Mouse (Mus musculus): Measurements from ENCODE around the gene Nup62.
A peak's percentile ranks its signal among the peaks of the same experiment; 100 is the strongest.

Nup62 gene

DNA sequence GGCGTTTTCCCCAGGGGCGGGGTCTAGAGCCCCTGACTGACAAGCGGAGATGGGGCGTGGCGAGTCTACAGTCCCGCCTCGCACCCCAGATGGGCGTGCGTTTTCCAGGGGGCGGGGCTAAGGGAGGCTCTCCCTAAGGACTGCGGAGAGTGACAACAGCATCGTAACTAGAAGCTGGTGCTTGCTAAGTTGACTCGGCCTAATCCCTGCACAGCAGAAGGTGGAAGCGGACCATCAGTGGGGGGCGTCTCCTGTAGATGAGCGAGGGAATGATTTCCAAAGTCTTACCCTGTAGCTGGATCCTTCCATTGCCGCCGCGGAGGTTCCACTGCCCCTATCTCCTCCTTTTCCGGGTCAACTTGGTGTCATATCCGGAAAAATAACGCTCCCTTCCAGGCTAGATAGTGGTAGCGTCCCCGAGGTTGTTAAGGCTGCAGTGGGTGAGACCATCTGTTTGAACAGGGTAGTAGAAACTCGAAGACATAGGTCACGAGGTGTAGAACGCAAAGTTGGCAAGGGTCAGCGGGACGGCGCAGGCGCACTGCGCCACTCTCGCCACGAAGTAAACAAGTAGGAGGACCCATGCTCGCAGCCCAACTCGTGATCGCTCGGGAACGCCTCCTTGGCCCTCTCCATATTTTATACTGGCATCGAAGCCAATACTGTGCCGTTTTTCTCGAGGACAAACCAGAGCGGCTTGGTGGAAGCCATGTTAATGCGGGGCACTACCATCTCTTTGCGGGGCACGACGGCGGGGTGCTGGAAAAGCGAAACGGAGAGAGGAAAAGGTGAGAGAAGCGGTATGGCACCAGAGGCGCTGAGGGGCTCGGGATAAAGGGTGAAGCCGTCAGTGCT, 32.9 kb downstream of the Nup62 start, which contains the start of the genes Akt1s1 and Tbc1d17:
Akt1s1 (plus strand) TSS at position 431 of the 855 bp plus-strand sequence.
Tbc1d17 (minus strand) TSS at position 519 of the 855 bp plus-strand sequence.
- peak; percentile 90 for DNase-seq (ENCODE audit: low read depth, low spot score)

GRCm38 (mm10) chr7:44849416-44850111, 33.7 kb downstream of the Nup62 start:
- DNase-seq (ENCODE audit: low read depth, low spot score), result peak; percentile 79

DNA sequence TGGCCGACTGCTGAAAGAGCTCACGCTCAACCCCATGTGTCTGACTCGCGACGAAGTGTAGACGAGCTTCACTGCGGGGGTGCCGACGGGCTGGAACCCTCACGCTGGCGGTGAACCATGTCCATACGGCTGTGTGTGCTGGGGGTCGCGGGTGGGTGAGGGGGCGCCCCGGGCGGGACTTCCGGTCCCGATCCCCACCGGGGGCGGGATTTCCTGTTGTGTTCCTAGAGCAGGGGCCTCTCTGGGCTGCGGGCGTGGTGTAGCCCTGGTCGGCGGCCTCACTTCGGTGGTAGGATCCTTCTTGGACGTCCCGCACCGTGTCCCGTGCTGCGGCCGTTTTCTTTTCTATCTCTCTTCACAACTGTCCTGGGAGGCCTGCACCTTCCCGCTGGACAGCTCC, 34.3 kb downstream of the Nup62 start:
- DNase-seq (ENCODE audit: low read depth, low spot score), result peak; percentile 50

DNA sequence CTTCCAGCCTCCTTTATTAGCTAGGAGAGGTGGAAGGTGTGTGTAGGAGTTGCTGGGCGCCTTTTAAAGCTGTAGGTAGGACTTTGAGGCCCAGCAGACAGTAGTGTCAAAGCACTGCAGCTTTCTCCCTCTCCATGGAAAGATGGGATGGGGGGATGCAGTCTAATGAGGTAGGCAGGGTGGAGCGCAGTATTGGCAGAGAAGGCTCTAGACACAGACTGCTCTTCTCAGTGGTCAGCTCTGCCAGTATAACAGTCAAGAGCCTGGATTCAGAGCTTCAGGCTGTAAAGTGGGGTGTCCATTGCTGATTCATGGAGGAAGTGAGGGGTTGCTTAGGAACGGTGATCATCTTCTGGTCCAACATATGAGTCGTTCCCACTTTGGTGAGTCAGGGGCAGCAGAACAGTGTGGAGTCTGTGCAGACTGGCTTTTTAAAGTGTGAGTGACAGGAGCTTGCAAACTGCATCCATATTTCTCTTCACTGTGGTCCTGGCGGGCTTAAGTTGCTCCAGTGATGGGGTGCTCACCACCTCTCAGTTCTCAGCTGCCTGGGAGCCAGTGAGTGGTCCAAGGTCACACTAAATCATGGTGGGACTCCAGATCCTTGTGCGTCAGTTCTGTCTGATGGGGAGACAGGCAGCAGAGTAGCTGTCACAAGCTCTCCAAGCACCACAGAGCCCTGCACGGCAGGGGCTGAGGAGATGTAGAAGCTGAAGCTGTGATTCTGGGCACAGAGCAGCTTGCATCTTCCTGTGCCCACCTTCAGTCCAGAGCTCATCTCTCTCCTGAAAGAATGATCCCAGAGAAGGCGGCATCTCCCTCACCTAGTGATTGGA, 35.1 kb downstream of the Nup62 start:
- no peak for DNase-seq (ENCODE audit: low read depth, low spot score)

DNA sequence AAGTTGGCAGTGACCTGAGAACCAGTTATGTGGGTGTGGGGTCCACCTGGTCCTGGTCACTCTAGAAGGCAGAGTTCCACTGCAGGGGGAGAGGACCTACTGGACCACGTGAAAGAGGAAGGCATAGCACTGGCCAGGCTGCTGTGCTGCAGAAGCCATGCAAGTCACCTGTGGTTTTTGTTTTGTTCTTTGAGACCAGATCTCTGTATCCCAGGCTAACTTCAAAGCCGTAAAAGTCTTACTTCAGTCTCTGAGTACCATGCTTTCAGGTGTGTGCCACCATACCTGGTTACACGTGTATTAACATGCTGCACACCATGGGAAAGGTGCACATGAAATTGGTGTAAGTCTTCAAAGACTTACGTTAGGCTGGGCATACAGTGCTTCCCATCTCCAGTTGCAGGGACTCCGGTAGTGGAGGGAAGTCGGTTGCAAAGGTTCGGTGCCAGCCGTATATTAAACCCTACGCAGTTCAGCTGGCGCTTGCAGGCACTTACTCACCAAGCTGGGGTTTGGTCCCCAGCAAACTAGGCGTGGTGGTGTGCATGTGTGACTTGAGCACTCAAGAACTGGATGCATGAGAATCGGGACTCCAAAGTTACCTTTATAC, 35.8 kb downstream of the Nup62 start:
- DNase-seq (ENCODE audit: low read depth, low spot score), result no peak

DNA sequence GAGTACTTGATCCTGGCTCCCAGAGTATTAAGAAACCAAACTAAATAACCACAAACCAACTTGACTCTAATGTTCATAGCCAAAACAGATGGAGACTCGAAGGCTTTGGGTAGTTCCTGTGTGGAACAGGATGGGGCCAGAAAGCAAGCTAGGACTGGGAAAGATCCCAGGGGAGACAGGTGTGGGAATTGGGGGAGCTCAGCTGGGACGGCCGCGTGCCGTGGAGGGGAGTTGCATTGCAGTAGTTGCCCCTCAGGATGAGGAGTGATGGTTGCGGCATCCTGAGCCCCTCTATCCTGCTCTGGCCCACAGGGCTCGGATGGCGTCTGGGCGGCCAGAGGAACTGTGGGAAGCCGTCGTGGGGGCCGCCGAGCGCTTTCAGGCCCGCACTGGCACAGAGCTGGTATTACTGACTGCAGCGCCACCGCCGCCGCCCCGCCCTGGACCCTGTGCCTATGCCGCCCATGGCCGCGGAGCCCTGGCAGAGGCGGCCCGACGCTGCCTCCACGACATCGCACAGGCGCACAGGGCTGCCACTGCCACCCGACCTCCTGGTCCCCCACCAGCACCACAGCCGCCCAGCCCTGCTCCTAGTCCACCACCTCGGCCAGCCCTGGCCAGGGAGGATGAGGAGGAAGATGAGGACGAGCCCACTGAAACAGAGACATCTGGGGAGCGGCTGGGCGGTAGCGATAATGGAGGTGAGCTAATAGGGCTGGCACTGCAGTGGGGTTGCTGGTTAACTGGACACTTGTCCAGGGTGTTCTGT, 36.6 kb downstream of the Nup62 start:
- no peak for DNase-seq (ENCODE audit: low read depth, low spot score)

DNA sequence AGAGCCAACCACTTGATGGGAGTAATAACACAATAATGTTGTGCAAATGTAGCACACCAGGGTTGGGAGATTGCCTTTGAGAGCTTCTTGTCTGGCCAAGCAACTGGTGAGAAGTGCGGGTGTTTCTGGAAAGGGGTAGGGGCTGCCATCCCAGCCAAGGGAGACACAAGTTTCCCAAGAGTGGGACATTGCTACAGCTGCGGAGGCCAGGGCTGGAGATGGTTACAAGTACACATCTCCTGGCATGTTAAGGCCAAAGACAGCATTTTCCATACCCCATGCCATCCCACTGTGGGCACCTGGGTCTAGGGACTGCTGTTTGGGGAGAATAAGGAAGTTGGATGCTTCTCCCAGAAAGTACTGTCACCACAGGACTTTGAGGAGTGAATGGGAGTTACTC, 37.2 kb downstream of the Nup62 start:
- DNase-seq (ENCODE audit: low read depth, low spot score), result no peak

GRCm38 (mm10) chr7:44853596-44854355, 37.9 kb downstream of the Nup62 start:
- DNase-seq (ENCODE audit: low read depth, low spot score), result no peak

DNA sequence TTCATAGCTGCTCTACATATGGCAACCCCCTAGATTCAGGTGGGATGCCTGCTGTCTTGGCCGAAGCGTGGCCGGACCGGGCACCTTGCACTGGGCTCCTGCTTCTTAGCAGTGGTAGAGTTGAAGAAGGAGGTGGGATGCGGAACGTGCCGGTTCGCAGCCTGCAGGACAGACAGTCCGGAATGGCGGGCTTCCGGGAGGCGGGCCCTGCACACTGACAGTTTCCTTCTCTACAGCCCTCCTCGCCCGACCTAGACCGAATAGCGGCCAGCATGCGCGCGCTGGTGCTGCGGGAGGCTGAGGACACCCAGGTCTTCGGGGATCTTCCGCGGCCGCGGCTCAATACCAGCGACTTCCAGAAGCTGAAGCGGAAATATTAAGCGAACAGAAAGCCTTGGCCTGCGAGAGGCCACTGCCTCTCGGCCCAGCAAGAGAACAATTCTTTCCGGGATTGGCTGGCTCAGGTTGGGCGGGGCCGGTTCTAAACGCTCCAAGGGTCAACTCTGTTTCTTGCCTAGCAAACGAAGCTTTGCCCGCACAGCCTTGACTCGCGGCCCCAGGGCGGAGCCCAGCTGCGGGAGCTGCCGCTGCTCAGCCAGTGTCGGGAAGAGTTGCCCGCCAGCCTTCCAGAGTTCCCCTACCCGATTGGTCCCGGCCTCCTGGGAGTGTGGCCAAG, 38.6 kb downstream of the Nup62 start:
- DNase-seq (ENCODE audit: low read depth, low spot score), result peak; percentile 79

DNA sequence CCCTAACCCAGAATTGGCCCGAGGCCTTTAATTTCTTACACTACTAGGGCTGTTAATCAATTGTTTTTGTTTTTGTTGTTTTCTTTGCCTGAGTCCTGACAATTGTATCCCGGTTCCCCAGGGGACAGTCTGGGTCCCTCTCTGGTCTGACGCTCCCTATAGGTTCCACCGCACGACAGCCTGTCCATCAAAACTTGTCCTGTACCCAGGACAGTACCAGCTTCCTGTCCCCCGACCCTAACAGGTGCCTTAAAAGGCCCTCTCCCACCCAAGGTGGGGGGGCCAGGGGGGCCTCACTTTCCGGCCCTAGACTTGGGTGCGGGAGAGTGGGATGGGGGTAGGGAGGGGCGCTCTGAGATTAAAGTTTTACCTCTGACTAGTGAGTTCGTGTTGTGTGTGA, 39.1 kb downstream of the Nup62 start:
- no peak for DNase-seq (ENCODE audit: low read depth, low spot score)

DNA sequence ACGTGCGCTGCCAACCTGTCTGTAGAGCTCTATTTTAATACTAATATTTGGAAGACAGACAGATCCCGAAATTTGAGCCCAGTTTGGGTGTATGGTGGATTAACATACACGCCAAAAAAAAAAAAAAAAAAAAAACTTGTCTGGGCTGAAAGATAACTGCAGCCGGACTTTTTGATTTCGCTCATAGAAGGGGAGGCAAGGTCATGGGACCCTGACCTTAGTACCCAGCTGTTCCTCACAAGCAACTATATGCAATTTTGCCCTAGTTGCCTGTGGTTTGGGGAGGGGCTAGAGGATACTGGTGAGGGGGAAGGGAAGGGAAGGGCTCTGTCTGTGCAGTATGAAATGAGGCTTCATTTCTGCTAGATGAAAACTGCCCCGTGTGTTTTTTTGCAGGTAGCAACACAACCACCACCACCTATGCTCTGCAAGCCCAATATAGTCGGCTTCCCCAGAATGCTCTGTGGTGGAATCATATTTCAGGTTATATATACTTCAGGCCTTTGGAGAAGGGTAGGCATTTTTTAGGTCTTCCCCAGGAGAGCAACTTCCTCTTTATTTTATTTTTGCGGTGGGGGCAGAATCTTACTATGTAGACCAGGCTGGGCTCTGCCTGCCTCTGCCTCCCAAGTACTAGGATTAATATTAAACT, 40.5 kb downstream of the Nup62 start:
- DNase-seq (ENCODE audit: low read depth, low spot score), result peak; percentile 24

GRCm38 (mm10) chr7:44857042-44857552, 41.2 kb downstream of the Nup62 start, which contains the start of gene Pnkp:
Pnkp (plus strand) TSS chr7:44857139.
- DNase-seq (ENCODE audit: low read depth, low spot score), result peak; percentile 82

- DNase-seq (ENCODE audit: low read depth, low spot score), result peak; percentile 77
Measured at GRCm38 (mm10) chr7:44857905-44858304, 42.0 kb downstream of the Nup62 start.

- DNase-seq (ENCODE audit: low read depth, low spot score), result no peak
Measured at GRCm38 (mm10) chr7:44859896-44860295, 44.0 kb downstream of the Nup62 start.

DNA sequence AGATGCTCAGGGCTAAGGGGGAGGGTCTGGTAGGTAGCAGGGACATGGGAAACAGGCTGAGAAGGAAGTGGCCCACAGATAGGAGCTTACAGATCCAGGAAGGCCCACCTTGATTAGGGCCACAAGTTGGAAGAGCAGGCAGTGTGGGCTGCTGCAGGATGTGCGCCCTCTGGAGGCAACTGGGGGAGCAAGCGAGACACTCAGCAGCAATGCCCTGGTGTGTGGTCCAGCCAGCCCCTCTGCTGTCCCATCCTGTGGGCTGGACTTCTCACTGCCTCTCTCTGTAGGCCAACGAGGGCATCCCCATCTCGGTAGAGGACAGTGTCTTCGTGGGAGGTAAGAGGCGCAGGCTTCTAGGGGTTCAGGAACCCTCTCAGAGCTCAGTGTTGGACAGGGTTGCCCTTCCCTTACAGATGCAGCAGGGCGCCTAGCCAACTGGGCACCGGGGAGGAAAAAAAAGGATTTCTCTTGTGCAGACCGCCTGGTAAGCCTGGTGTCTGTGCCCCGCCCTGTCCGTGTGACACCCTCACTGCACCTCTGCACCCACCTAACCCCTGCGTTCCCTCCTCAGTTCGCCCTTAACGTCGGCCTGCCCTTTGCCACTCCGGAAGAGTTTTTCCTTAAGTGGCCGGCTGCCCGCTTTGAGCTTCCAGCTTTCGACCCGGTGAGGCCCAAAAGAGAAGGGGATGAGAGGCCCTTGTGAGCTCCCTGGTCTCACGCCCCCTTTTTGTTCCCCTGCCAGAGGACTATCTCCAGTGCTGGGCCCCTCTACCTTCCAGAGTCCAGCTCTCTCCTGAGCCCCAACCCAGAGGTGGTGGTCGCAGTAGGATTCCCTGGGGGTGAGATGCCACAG, 44.9 kb downstream of the Nup62 start:
- DNase-seq (ENCODE audit: low read depth, low spot score), result peak; percentile 41

- DNase-seq (ENCODE audit: low read depth, low spot score), result no peak
Measured at GRCm38 (mm10) chr7:44861429-44861816, 45.5 kb downstream of the Nup62 start.

GRCm38 (mm10) chr7:44862434-44862833, 46.5 kb downstream of the Nup62 start:
- DNase-seq (ENCODE audit: low read depth, low spot score), result no peak

- DNase-seq (ENCODE audit: low read depth, low spot score), result no peak
Measured at GRCm38 (mm10) chr7:44863210-44863609, 47.3 kb downstream of the Nup62 start.
